Mouse (Mus musculus) limb, embryonic 13.5 days (tissue): ENCODE results near the gene Prdm8. TPM values are rescaled to one million over a fixed set of nuclear protein-coding genes. Genes with fewer than 3 reads are reported as not detected.

Experiments used
- ATAC-seq: fragments of 200-750 bp; cut with Nextera tagmentation; 2 replicates; pipeline ENCODE4 v1.8.0; 2017; ENCODE audit warnings: low read depth, moderate number of reproducible peaks, moderate TSS enrichment; ENCODE audit not compliant: low FRiP score
- H3K27ac ChIP-seq: fragments of 300-500 bp; sonication (generic); 2 replicates; pipeline ENCODE4 v1.5.1; 2015; ENCODE audit warnings: inconsistent platforms, mild to moderate bottlenecking, moderate library complexity
- H3K27me3 ChIP-seq: fragments of 300-500 bp; sonication (generic); 2 replicates; pipeline ENCODE4 v1.6.1; 2015; ENCODE audit warnings: mild to moderate bottlenecking, inconsistent platforms
- H3K36me3 ChIP-seq: fragments of 300-500 bp; sonication (generic); 2 replicates; pipeline ENCODE4 v1.6.1; 2015; ENCODE audit warnings: inconsistent platforms, mild to moderate bottlenecking, moderate library complexity
- H3K4me1 ChIP-seq: fragments of 300-500 bp; sonication (generic); 2 replicates; pipeline ENCODE4 v1.6.1; 2015; ENCODE audit warnings: inconsistent platforms
- H3K4me2 ChIP-seq: fragments of 300-500 bp; sonication (generic); replicated peaks from 2 replicates; pipeline ENCODE4 v1.6.1; 2015; ENCODE audit warnings: inconsistent platforms, mild to moderate bottlenecking, moderate library complexity
- H3K4me3 ChIP-seq: fragments of 300-500 bp; sonication (generic); 2 replicates; pipeline ENCODE4 v1.5.1; 2015; ENCODE audit warnings: moderate library complexity, mild to moderate bottlenecking, inconsistent platforms
- H3K9ac ChIP-seq: fragments of 300-500 bp; sonication (generic); 2 replicates; pipeline ENCODE4 v1.6.1; 2015; ENCODE audit warnings: mild to moderate bottlenecking, inconsistent platforms
- H3K9me3 ChIP-seq: fragments of 300-500 bp; sonication (generic); 2 replicates; pipeline ENCODE4 v1.6.1; 2016; ENCODE audit warnings: inconsistent platforms
- WGBS: fragments of 180-500 bp; shearing (Covaris S2); methylation state at CpG from one replicate; pipeline ENCODE4 v1.1.7; 2015; 5-methylcytosine and 5-hydroxymethylcytosine counted together
- polyA plus RNA-seq: library from polyadenylated mRNA; unstranded; fragments of >200 nt; fragmentation: Nextera tagmentation; extraction: Ambion mirVana; gene quantifications from 2 replicates; pipeline ENCODE4 v1.2.1, GENCODE M21; 2015

Gene Prdm8
- polyA plus RNA-seq, 1 experiment from 2014 or later, result 0.27 TPM

- ATAC-seq, result no peak
- H3K27ac ChIP-seq, result no peak overlapping the region
- no peak overlapping the region for H3K9ac ChIP-seq
- peaks cover 15% of the 10 kb centered on the region for H3K4me1 ChIP-seq
- no peak overlapping the region for H3K4me3 ChIP-seq
- no peak overlapping the region for H3K4me2 ChIP-seq
- H3K27me3 ChIP-seq, result peaks cover 100% of the 10 kb centered on the region
- H3K9me3 ChIP-seq, result no peaks in the 10 kb centered on the region
- H3K36me3 ChIP-seq, result no peaks in the 10 kb centered on the region
These were observed 6.7 kb downstream of the Prdm8 start for GRCm38 (mm10) chr5:98173694-98174093.

- no peak overlapping the region for H3K9ac ChIP-seq
- WGBS, result 1% methylated on average over 12 of the region's 12 CpGs
- H3K9me3 ChIP-seq, result no peaks in the 10 kb centered on the region
- peaks cover 13% of the 10 kb centered on the region for H3K4me1 ChIP-seq
- H3K4me3 ChIP-seq, result no peak overlapping the region
- H3K36me3 ChIP-seq, result no peaks in the 10 kb centered on the region
- peaks cover 100% of the 10 kb centered on the region for H3K27me3 ChIP-seq
- no peak overlapping the region for H3K4me2 ChIP-seq
- ATAC-seq, result no peak
- no peak overlapping the region for H3K27ac ChIP-seq
These were observed 12.6 kb downstream of the Prdm8 start for GRCm38 (mm10) chr5:98179606-98180005.

DNA sequence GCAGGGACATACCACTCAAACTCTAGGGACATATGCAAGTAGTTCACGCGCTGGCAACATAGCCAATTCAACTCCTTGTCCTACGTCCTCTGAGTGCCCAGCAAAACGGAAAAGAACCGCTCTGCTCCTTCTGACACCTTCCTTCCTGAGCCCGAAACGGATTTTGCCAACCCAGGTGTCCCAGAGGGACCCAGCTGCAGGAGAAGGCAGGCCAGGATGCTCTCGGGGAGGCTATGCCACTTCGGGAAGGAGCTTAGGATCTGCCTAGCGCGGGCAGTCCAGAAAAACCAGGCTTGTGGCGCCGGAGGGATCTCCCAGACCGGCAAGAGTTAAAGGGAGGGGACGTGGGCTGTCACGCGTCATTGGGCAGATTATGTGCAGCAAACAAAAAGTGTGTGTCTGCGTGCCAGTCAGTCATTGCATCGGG lies 13.5 kb downstream of the Prdm8 start:
- peaks cover 14% of the 10 kb centered on the region for H3K4me1 ChIP-seq
- no peak overlapping the region for H3K9ac ChIP-seq
- H3K4me2 ChIP-seq, result peak overlapping the region; percentile 45
- 0 out of 2 replicates have a peak overlapping the region, but pooled peaks have one; percentile 21 for H3K4me3 ChIP-seq
- H3K36me3 ChIP-seq, result no peaks in the 10 kb centered on the region
- peaks cover 99% of the 10 kb centered on the region for H3K27me3 ChIP-seq
- no peak overlapping the region for H3K27ac ChIP-seq
- ATAC-seq, result no peak
- H3K9me3 ChIP-seq, result no peaks in the 10 kb centered on the region
- WGBS, result under 1% methylated on average over 18 of the region's 19 CpGs

GRCm38 (mm10) chr5:98180888-98181635 lies 14.1 kb downstream of the Prdm8 start:
- Histone ChIP-seq H3K4me1 (peaks cover 20% of the 10 kb centered on the region), H3K9ac (no peak overlapping the region), H3K27me3 (peaks cover 99% of the 10 kb centered on the region), H3K36me3 (no peaks in the 10 kb centered on the region), H3K9me3 (no peaks in the 10 kb centered on the region), H3K27ac (no peak overlapping the region), H3K4me2 (peak overlapping the region; percentile 45), H3K4me3 (peak overlapping the region; percentile 21)
- ATAC-seq, result no peak
- WGBS, result under 1% methylated on average over 27 of the region's 27 CpGs

- peak overlapping the region; percentile 21; the same call in 1 of the 2 replicates for H3K4me3 ChIP-seq
- H3K36me3 ChIP-seq, result no peaks in the 10 kb centered on the region
- 2% methylated on average over 16 of the region's 16 CpGs for WGBS
- no peak for ATAC-seq
- peak overlapping the region; percentile 45; the same call in 1 of the 2 replicates for H3K4me2 ChIP-seq
- H3K27ac ChIP-seq, result no peak overlapping the region
- H3K27me3 ChIP-seq, result peaks cover 97% of the 10 kb centered on the region
- no peaks in the 10 kb centered on the region for H3K9me3 ChIP-seq
- H3K9ac ChIP-seq, result no peak overlapping the region
- peaks cover 26% of the 10 kb centered on the region for H3K4me1 ChIP-seq
These were observed 14.9 kb downstream of the Prdm8 start for GRCm38 (mm10) chr5:98181686-98182602.

- H3K4me1 ChIP-seq, result peaks cover 26% of the 10 kb centered on the region
- H3K4me2 ChIP-seq, result no peak overlapping the region
- WGBS, result under 1% methylated on average over 5 of the region's 5 CpGs
These were observed 15.6 kb downstream of the Prdm8 start for GRCm38 (mm10) chr5:98182603-98182920.

DNA sequence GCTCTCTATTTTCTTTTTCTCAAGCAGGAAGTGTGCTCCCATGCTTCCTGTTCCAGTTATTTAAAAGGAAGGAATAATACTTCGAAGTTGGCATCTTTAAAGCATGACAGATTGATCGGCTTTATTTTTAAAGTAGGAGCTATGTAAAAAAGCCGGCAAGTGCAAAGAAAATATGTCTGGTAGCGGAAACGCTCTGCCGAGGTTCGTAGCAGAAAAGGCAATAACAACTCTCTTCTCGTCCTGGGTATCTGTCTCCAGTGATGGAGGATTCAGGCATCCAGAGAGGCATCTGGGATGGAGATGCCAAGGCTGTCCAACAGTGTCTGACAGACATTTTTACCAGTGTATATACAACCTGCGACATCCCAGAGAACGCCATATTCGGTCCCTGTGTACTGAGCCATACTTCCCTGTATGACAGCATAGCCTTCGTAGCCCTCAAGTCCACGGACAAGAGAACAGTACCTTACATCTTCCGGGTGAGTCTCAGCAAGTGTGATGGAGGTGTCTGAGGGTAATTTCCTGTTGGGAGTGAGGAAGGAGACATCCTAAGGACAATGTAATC lies 16.1 kb downstream of the Prdm8 start:
- Histone ChIP-seq H3K9ac (no peak overlapping the region), H3K4me1 (peaks cover 26% of the 10 kb centered on the region), H3K27me3 (peaks cover 94% of the 10 kb centered on the region), H3K36me3 (no peaks in the 10 kb centered on the region), H3K4me3 (0 out of 2 replicates have a peak overlapping the region, but pooled peaks have one; percentile 2), H3K9me3 (no peaks in the 10 kb centered on the region), H3K27ac (no peak overlapping the region), H3K4me2 (0 out of 2 replicates have a peak overlapping the region, but pooled peaks have one; percentile 2)
- no peak for ATAC-seq
- 4% methylated on average over 14 of the region's 14 CpGs for WGBS

More at GRCm38 (mm10) chr5:98182603-98182920, 15.6 kb downstream of the Prdm8 start:
- Histone ChIP-seq H3K9me3 (no peaks in the 10 kb centered on the region), H3K9ac (no peak overlapping the region), H3K27ac (no peak overlapping the region), H3K4me3 (0 out of 2 replicates have a peak overlapping the region, but pooled peaks have one; percentile 2), H3K36me3 (no peaks in the 10 kb centered on the region), H3K27me3 (peaks cover 94% of the 10 kb centered on the region)
- ATAC-seq, result no peak

- Histone ChIP-seq H3K4me1 (peaks cover 31% of the 10 kb centered on the region), H3K4me2 (no peak overlapping the region), H3K4me3 (peak overlapping the region; percentile 57; the same call in 1 of the 2 replicates), H3K9me3 (no peaks in the 10 kb centered on the region), H3K36me3 (no peaks in the 10 kb centered on the region), H3K27me3 (peaks cover 94% of the 10 kb centered on the region), H3K9ac (no peak overlapping the region), H3K27ac (no peak overlapping the region)
- whole genome bisulfite sequencing, result 2% methylated on average over 17 of the region's 17 CpGs
- no peak for ATAC-seq
These were observed 17.4 kb downstream of the Prdm8 start for GRCm38 (mm10) chr5:98184281-98184910.

GRCm38 (mm10) chr5:98184971-98185805 lies 18.2 kb downstream of the Prdm8 start:
- 0% methylated on average over 69 of the region's 89 CpGs for WGBS
- Histone ChIP-seq H3K4me3 (peak overlapping the region; percentile 57), H3K4me1 (peaks cover 37% of the 10 kb centered on the region), H3K27ac (no peak overlapping the region), H3K27me3 (peaks cover 94% of the 10 kb centered on the region), H3K9me3 (no peaks in the 10 kb centered on the region), H3K9ac (peak overlapping the region; percentile 65), H3K4me2 (peak overlapping the region; percentile 88), H3K36me3 (no peaks in the 10 kb centered on the region)
- peak; percentile 71 for ATAC-seq

GRCm38 (mm10) chr5:98185806-98186751 lies 19.1 kb downstream of the Prdm8 start:
- peak; percentile 18; the same call in 1 of the 2 replicates for ATAC-seq
- Histone ChIP-seq H3K36me3 (no peaks in the 10 kb centered on the region), H3K4me2 (peak overlapping the region; percentile 88), H3K9me3 (no peaks in the 10 kb centered on the region), H3K9ac (peak overlapping the region; percentile 65), H3K27ac (no peak overlapping the region), H3K4me3 (peak overlapping the region; percentile 57), H3K4me1 (peaks cover 29% of the 10 kb centered on the region), H3K27me3 (peaks cover 94% of the 10 kb centered on the region)
- WGBS, result under 1% methylated on average over 73 of the region's 106 CpGs
